Mouse (Mus musculus) G1E (cell line): Measurements from ENCODE around the gene Lmod3.

Source experiments
- CTCF ChIP-seq: IDR thresholded peaks from 2 replicates; pipeline ENCODE4 v1.5.1; 2012; ENCODE audit warnings: low read depth, low read length, inconsistent platforms, mixed read lengths
- GATA2 ChIP-seq: IDR thresholded peaks from 2 replicates; pipeline ENCODE4 v1.6.1; 2012; ENCODE audit warnings: low read depth, low read length, inconsistent platforms, borderline replicate concordance
- POLR2AphosphoS5 ChIP-seq: IDR thresholded peaks from 2 replicates; pipeline ENCODE4 v1.6.1; 2012; ENCODE audit warnings: low read depth, low read length, inconsistent platforms; ENCODE audit not compliant: insufficient replicate concordance
- TAL1 ChIP-seq: conservative IDR thresholded peaks from 2 replicates; pipeline ENCODE4 v1.6.1; 2012; ENCODE audit warnings: low read depth, low read length, inconsistent platforms, mixed read lengths

DNA sequence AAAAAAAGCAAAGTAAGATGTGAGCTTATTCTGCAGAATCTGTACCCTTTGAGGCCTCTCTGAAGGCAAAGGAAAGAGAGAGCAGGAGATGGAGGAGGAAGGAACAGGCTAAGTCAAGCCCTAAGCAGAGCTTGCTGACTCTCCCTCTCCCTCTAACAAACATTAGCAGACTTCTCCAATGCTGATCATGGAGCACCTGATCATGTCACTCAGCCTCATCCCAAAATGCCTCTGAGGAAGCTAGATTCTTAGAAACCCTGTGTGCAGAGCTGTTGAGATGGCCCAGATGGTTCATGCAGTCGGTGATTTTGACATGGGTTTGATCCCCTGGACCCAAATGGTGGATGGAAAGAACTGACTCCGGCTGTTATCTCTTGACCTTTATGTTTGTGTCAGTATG, 14.6 kb upstream of the Lmod3 start:
- TF ChIP-seq CTCF (no peak), TAL1 (no peak), POLR2AphosphoS5 (no peak), GATA2 (no peak)
